Mouse (Mus musculus) kidney, postnatal 25 days (tissue): ENCODE results near the gene Dynlt1b.
"Not testable (repeated sequence)": the region's sequence is repeated elsewhere in the genome, so short reads cannot be mapped to it uniquely, and the experiment has no call there.

Experiments
- DNase-seq, 2 experiments: peaks; one replicate each; pipeline ENCODE4 v3.0.0; 2021; ENCODE audit warnings: mixed read lengths in 2 of 2

Gene Dynlt1b

DNA sequence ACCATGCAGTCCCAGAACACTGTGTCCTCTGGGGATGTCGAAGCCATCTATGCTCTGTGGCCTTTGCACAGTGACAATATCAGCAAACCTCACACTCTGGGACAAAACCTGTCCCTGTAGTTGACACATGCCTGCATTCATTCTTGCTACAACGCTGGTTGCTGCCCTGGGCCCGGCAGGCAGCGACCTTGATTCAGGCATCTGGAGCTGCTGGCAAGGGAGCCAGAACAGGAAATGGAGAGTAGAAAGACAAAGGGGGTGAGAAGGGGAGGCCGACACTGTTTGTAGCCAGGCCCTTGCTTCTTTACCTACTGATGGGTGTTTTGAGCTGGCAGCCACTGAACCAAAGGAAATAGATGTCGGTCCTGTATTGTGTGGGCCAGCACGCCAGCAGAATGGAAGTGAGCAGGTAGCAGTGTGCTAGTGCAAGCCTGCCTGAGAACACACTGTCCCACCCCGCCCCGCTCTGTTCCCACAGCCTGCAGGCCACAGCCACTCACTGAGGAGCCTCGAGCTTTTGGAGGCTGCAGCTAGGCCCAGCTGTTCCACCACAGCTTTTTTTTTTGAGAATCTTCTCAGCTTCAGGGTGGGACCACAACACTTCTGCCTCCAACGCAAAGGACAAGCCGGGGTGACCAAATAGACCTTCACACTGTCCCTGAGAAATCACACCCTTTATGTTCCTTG, 5.5 kb upstream of the Dynlt1b start:
- DNase-seq = not testable (repeated sequence)

DNA sequence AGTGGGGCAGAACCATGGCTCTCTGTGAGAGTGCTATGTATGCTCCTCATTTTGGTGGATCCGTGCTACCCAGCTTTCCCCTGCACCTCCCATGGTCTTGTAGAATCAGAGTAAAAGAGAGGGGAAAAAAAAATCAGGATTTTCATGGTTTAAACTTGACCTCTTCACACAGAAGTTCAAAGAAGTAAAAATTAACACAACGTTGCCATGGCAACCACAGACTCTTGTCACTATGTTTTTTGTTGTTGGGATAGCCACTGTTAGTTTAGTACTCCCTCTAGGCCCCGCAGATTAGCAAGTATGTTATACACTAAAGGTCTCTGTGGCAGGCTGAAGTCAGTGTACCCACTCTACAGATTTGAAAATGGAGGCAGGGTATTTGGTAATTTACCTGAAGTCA, 4.6 kb upstream of the Dynlt1b start:
- DNase-seq = not testable (repeated sequence)

DNA sequence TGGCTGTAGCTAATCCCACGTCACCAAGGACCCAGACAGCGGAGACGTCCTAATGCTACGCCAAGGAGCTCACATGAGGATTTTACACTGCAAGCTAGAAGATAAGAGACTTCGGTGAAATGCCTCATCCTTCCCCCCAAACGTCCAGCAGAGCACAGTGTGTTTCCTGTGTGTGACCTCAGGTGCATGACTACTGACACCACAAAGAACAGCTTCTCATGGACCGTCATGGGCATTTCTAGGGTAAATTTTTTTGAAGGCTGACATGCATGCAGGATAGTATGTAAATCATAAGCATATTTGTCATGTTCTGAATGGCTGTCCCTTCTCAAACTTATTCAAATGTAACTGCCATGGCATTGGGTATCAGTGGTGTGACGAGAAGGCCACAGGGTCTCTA, 3.0 kb upstream of the Dynlt1b start:
- not testable (repeated sequence) for DNase-seq

DNA sequence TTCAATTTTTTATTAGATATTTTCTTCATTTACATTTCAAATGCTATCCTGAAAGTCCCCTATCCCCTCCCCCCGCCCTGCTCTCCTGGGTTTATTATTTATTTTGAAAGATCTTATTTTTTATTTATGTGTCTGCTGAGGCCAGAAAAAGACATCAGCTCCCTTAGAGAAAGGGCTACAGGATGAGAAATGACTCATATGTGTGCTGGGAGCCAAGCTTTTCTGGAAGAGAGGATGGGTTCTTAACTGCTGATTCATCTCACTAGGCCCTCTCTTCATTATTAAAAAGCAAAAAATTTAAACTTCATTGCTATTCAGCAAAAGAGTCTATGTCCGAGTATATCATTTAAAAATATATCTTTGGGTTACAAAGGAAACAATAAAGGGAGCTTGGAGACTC, 986 bp upstream of the Dynlt1b start:
- DNase-seq = not testable (repeated sequence)

DNA sequence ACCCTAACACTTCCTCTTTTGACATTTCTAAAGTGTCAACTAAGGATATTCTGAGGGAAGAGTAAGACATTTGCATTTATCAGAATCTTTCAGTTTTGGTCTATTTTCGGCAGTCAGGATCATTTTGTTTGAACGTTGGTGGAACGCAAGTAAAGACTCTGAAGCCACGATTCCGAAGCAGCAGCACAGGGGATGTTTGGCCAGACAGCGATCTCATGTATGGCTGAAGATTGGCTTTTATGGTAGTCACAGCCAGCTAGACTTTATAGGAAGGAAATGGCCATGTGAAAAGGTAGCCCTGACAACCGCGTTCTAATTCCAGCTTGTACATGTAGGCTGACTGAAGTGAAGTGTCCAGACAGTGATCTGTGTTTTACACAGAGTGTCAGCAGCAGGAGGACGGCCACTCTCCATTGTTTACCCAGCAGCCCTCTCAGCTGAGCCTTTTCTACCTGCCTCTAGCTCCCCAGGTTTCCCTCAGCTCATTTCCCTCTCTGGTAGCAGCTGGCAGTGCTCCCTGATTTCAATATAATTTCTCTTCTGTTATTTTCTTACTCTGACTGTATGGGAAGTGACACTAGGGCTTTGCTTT, 594 bp downstream of the Dynlt1b start:
- not testable (repeated sequence) for DNase-seq

DNA sequence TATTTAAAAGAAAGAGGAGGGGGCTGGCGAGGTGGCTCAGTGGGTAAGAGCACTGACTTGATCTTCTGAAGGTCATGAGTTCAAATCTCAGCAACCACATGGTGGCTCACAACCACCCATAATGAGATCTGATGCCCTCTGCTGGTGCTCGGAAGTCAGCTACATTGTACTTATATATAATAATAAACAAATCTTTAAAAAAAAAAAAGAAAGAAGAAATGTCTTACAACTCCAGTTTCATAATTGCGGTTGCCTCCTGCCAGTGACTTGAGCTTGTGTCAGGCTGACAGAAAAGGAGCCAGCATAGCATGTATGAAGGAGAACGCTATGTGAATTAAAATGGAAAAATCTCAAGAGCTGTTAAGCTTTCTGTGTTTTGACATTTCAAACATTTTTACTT, 2.5 kb downstream of the Dynlt1b start:
- DNase-seq = not testable (repeated sequence)

DNA sequence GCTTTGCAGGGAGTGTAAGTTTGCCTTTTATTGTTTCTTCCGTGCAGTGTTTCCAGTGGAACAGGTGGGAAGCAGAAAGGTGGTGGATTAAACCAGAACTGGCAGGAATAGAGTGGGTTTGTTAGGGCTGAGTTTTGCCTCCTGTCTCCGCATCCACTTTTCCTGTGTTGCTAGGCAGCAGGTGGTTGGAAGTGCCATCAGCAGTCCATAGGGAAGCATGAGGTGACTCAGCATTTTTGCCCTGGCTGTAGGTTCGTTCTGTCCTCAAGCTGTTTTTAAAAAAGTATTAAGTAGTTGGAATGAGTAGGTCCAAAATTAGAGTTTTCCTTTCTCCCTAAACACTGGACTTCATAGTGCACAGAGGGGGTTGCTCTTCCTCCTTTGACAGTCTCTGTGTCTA, 3.8 kb downstream of the Dynlt1b start:
- peak in 1 of 2 experiments; percentile 42 for DNase-seq

DNA sequence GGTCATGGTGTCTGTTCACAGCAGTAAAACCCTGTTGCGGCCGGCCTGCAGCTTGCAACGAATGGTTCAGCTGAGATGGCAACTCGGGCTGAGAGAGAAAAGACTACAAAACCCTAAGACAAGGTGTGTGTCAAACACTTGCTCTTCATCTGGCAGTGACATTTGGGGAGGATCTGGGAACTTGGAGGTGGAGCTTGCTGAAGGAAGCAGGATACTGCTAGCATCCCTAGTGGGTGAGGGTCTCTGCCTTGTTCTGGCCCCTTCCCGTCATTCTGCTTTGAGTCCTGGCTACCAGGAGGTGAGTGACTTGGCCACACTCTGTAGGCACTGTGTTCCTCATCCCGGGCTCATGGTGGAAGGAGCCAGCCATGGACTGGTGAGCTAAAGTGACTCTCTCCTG, 8.2 kb downstream of the Dynlt1b start:
- DNase-seq = not testable (repeated sequence)

DNA sequence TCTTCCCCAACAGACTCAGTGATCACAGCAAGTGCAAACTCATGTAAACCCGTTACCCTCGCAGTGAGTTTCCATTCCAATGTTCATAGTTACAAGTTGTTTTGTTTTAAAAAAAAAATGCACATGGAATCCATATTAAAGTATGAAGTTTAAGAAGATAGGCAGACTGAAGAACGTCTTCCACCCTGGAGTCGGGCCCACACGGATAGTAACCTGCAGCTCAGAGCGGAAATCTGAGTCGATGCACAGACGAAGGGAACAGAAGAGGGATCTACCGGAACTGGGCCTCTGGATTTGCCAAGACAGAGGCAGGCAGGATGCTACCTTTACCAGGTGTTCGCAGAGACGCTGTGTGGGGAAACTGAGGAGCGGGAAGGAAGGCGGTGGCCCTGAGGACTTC, 10.0 kb downstream of the Dynlt1b start:
- DNase-seq = not testable (repeated sequence)

DNA sequence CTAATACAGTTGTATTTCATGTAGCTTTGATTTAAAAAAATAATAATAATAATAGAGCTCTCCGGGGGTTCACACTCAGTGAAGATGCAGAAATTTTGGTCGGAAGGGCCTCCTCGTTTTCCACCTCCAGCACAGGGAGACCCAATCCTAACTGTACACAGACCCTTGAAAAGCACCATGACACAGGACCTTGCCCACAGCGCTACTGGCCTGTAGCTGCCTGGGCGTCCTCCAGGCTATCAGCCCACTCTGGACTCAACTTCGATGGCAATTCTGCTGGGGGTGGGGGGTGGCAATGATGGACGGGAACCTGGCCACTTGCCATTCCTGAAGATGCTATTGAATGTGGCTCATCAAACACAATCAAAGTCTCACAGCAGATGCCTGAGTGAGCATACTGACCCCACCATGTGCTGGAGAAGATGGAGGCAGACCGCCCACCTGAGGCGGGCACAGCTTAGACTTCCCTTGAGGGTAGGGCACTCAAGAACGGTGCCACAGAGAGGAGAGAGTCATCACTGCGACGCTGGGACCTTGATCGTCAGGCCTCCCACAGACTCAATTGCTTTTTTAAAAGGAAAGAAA, 10.7 kb downstream of the Dynlt1b start:
- peak in 1 of 2 experiments; percentile 45 for DNase-seq

DNA sequence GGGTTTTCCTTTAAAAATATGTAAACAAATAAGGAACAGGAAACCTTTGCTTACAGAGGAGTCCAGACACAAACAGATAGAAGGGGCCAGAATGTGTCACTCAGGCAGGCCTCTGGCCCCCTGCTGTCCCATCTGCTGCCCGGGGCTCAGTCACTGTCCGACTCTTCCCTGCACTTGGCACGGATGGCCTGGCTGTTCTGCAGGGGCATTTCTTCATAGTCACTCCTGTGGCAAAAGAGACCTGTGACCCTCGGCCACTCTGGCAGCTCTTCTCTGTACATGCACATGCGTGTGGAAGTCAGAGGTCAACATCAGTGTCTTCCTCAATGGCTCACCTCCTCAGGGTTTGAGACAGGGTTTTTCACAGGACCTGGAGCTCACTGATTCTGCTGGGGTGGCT, 11.3 kb downstream of the Dynlt1b start:
- not testable (repeated sequence) for DNase-seq

DNA sequence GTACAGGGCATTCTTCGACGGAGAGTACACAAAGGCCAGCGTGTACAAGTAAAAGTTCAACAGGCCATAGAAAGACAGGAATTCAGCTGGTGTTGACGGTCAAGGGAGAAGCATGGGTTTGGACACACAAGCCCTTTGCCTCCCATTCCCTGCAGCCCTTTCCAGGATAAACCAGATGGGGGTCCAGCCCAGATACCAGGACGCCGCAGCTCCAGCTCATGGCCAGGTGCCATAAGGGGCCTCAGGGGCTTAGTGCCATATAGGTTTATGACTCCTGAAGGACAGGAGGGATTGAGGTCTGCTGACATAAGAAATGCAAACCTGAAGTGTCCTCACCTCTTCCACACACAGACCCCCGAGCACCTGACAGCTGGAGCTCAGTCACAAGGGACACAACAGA, 12.6 kb downstream of the Dynlt1b start:
- DNase-seq = not testable (repeated sequence)

DNA sequence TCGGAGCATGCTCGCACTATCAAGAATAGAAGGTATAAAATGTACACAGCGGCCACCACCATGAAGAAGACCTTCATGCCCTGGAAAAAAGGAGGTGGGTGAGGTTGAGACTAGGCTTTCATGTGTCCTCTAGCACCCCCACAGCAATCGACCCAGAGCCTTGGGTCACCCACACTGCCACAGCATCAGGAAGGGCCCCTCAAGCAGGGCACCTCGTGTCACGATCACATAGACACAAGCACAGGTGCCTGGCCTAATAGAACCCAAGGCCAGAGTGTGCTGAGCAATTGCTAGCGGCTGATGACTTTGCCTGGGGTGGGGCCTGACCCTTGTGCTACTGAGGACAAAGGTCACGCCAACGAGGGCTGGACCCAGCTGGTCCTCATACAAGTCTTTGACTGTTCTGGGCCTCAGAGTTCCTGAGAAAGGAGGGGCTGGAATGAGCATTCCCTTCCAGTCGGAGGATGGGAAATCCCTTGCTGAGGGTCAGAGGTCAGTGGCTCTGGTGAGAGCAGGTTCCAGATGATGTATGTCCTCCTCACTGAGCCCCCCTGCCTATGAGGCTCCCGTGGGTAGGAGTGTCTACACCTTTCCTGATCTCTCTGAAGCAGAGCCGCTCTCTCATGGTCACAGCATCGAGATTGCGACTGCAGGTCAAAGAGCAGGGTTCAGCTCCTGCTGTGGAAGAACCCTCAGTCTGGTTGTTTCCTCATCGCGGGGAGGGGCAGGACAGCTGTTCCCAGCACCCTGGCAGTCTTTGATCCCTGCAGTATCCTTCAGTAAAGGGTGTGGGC, 16.1 kb downstream of the Dynlt1b start:
- DNase-seq = not testable (repeated sequence)

DNA sequence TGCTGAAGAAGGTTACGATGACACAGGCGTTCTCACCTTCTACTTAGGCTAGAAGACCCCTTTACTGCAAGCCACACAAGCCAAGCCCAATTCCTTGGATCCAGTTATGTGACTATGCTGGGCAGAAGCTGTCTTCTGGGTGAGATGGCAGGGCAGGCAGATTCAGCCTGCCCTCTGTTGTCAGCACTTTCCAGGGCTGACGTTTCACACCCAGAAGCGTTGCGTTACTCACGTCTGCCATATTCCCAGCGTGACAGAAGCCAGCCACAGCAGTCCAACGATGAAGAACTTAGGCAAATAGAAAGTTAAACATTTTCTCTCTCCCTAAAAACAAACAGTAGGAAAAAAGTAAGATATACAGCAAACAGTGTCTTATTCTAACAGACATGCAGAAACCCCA, 18.4 kb downstream of the Dynlt1b start:
- not testable (repeated sequence) for DNase-seq

DNA sequence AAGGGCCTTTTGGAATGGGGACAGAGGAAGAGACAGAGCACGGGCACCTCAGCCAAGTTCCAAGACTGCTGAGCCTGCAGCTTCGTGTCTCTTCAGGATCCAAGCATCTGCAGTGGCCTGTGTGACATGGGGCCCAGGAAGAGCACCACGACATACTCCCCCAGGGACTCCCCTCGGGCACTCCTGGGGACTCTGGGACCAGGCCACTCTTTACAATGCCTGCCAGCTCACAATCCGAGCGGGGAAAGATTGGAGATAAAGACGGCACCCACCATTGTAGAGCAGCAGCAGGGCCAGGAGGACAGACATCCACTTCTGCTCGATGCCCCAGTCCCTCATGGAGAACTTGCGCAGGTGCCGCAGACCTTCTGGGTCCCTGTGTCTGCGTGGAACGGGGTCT, 19.3 kb downstream of the Dynlt1b start:
- DNase-seq = not testable (repeated sequence)

DNA sequence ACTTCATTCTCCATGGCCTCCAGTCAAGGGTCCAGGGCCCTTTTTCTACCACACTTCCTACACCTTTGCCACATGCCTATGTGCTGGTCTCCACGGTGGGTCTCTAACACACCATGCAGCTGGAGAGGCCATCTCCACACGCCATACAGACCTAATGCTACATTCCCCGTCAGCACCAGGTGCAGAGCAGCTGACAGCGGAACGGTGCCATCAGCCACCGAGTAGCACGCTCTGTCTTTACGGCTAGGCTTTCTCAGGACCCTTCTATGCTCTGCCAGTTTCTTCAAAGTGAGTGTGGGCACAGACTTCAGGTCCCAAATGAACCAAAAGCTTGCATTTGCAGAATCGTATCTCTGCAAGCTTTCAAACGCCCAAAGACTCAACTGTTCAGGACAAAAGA, 21.3 kb downstream of the Dynlt1b start:
- DNase-seq = not testable (repeated sequence)

DNA sequence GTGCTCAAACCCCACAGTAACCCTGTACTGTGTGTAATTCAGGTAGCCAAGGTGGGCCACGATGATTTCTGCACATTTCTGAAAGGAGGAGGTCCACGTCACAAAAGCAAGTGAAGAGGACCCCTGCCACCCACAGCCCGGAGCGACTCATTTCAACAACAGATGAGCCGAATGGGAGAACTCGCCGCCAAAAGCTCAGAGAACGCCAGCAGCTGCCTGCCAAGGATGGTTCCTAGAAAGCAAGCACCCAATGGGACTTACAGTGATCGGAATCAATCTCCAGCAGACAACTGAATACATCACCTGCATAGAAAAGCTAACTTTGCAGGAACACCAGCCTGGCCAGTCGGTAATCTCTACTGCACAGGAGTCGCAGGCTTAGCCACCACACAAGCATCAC, 22.8 kb downstream of the Dynlt1b start:
- peak in 1 of 2 experiments; percentile 43 for DNase-seq

DNA sequence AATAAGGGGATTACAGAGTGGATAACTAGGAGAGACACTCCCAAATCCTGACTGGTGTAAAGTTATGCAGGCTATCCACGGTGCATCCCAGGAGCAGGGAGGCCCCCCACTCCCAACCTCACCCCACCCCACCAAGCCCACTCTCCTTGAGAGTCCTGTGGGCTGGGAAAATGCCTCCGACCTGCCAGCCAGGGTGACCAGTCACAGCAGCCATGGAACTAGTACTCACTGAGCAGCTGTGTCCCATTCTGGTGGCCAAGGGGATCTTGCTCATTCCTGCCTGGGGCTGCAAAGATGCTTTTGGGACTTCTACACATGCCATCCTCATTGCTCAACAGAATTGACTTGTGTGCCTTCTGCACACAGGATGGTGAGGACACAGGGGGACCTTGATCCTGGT, 24.8 kb downstream of the Dynlt1b start:
- DNase-seq = not testable (repeated sequence)

DNA sequence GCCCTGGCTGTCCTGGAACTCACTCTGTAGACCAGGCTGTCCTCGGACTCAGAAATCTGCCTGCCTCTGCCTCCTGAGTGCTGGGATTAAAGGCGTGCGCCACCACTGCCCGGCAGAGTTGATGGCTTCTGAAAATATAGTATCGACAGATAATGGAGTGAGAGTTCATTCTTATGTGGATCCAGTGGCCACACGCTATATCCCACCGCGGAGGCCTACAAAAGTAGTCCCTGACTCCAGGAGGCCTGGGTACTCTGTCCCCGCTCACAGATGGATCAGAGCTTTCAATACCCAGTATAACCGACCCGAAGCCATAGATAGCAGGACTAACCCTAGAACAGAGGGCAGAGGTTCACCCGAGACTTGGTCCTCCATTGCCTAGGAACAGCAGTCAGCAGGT, 26.0 kb downstream of the Dynlt1b start:
- DNase-seq = not testable (repeated sequence)

DNA sequence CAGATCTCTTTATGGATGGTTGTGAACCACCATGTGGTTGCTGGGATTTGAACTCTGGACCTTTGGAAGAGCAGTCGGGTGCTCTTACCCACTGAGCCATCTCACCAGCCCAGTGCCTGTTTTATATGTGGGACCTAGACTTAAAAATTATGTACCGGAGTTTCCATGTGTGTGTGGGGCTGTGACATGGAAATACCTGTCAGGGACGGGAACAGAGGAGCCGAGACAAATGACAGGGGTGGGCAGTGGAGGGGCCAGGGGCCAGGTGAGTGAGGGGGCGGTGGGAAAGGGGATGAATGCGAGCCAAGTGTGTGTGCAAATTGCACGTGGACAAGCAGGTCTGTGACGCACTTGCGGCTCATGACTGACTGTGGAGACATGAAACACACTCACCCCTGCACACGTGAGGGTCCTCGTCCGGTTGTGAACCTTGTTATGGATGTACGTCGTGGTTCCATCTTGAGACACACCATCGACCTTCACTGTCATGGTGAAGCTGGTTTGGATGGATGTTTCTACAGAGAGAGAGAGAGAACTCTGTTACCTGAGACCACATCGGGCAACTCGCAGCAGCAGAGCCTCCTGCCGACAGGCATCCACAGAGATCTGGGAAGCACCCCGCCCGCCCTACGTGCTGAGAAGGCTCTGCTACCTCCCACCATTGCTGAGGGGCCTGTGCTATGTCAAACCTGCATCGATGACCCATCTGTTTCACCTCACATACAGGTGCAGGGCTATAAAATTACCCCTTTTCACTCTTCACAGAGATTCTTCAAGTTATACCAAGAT, 26.9 kb downstream of the Dynlt1b start:
- DNase-seq = not testable (repeated sequence)

DNA sequence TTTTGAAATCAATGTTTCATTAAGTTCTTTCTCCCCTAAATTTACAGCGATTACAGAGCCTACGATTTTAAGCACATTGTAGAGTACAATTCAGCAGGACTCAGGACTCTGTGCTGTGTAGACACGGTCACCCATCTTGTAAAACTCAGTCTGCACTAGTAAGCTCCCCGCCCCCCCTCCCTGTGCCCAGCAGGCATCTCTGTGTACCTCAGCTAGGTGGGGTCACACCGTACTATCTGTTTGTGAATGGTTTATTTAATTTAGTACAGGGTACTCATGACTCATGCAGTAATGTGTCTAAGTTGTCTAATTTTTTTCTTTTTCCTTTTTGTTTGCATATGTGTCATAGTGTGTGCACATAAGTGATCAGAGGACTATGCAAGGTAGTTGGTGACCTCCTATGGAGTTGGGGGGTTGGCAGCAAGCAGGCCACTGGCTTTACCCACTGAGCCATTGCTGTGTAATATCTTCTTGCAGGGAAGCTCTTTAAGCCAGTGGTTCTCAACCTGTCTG, 31.2 kb downstream of the Dynlt1b start:
- not testable (repeated sequence) for DNase-seq

DNA sequence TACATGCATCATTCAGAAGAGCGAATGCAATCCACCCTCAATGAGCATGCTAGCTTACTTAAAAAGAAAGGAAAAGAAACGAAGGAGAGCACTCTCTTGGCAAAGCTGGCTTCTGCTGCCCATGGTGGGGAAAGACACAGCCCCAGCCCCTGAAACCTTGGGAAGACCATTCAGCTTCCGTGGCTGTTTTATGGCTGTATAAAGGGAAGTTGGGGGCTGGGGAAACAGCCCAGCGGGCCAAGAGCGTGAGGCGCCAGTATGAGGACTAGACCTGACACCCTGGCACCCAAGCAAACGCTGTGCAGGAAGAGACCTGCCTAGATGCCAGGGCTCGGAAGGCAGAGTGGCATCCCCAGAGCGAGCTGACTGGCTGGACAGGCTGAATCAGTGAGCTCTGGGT, 35.8 kb downstream of the Dynlt1b start:
- DNase-seq = peak in 1 of 2 experiments; percentile 37
